Mouse (Mus musculus) kidney, postnatal 10 days (tissue): ENCODE measurements around the gene Abca8a.

Experiments
- DNase-seq: peaks from one replicate; pipeline ENCODE4 v3.0.0; 2021; ENCODE audit warnings: mixed read lengths

Abca8a gene

DNA sequence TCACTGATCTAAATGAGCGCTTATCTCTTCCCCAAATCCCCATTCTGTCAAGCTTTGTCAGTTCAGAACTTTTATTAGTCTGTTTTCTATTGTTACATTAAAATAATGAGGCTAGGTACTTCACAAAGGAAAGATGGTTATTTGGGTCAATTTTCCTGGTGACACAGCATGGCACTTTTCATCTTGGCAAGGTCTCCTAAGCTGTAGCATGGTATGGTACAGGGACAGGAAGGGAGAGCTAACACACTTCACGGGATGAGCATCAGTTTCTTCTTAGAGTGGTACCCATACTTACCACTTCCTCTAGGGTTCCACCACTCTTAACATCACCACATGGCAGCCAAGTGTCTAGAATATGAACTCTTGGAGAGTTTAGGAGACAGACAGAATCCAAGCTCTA, 113.9 kb downstream of the Abca8a start:
- no peak for DNase-seq
